ENCODE assay signal across 7 mouse cellular contexts in genomic region chr1:57969327-57970271, GRCm38 (mm10). TPM values are rescaled to one million over a fixed set of nuclear protein-coding genes. Genes with fewer than 3 reads are reported as not detected.
A peak's percentile ranks its signal among the peaks of the same experiment; 100 is the strongest.
DNase-seq lines count a peak whose midpoint lies in the region; ATAC-seq lines count a peak whose summit lies in the region.

No protein-coding gene starts in this region.

- ATAC-seq in embryonic facial prominence, embryonic 11.5 days (replicated peaks; ENCODE audit: insufficient number of reproducible peaks, low FRiP score, low TSS enrichment, low read depth) = peak; percentile 96
- ATAC-seq in limb, embryonic 11.5 days (ENCODE audit: insufficient number of reproducible peaks, low FRiP score, low TSS enrichment, low read depth) = peak; percentile 96
- ATAC-seq in midbrain, embryonic 14.5 days (ENCODE audit: low FRiP score, low TSS enrichment) = peak; percentile 95

- H3K36me3 ChIP-seq in embryonic facial prominence, embryonic 11.5 days (replicated peaks; ENCODE audit: control insufficient read depth, insufficient read depth, low read depth, low read length) = no peaks in the 10 kb centered on the region
- no peaks in the 10 kb centered on the region for H3K36me3 ChIP-seq in limb, embryonic 11.5 days (ENCODE audit: control insufficient read depth, insufficient read depth, low read length)
- peaks cover 12% of the 10 kb centered on the region for H3K36me3 ChIP-seq in midbrain, embryonic 14.5 days (ENCODE audit: control insufficient read depth, insufficient read depth, low read length)

- peak overlapping the region; percentile 77 for H3K4me2 ChIP-seq in embryonic facial prominence, embryonic 11.5 days (ENCODE audit: low read depth, low read length)
- peak overlapping the region; percentile 52 for H3K4me2 ChIP-seq in limb, embryonic 11.5 days (ENCODE audit: low read depth, severe bottlenecking)
- peak overlapping the region; percentile 73 for H3K4me2 ChIP-seq in midbrain, embryonic 14.5 days (ENCODE audit: low read length)

- no peaks in the 10 kb centered on the region for H3K4me1 ChIP-seq in embryonic facial prominence, embryonic 11.5 days (ENCODE audit: control insufficient read depth, insufficient read depth, low read length)
- H3K4me1 ChIP-seq in limb, embryonic 11.5 days (ENCODE audit: control insufficient read depth, insufficient read depth, low read length) = 0 out of 2 replicates have a peak, but pooled peaks cover 4% of the 10 kb centered on the region
- peaks cover 12% of the 10 kb centered on the region; the same call in 1 of the 2 replicates for H3K4me1 ChIP-seq in midbrain, embryonic 14.5 days (ENCODE audit: control insufficient read depth, insufficient read depth, low read length)

- DNase-seq in adrenal gland, postnatal 14 days = peak; percentile 98
- DNase-seq in embryonic facial prominence, embryonic 11.5 days (ENCODE audit: low spot score) = peak; percentile 95
- peak; percentile 99 for DNase-seq in heart, adult 11 months
- peak; percentile 98 for DNase-seq in kidney, adult 18-20 months
- peak; percentile 99 for DNase-seq in limb, embryonic 11.5 days (ENCODE audit: low spot score)
- peak; percentile 97 for DNase-seq in midbrain, embryonic 14.5 days
- DNase-seq in spleen, adult 18-20 months = peak; percentile 86 to 96

- H3K9me3 ChIP-seq in embryonic facial prominence, embryonic 11.5 days (replicated peaks; ENCODE audit: control insufficient read depth, low read length) = no peaks in the 10 kb centered on the region
- H3K9me3 ChIP-seq in limb, embryonic 11.5 days (ENCODE audit: control insufficient read depth, low read length) = no peaks in the 10 kb centered on the region
- H3K9me3 ChIP-seq in midbrain, embryonic 14.5 days (ENCODE audit: control insufficient read depth, low read length) = no peaks in the 10 kb centered on the region

- no peaks in the 10 kb centered on the region for H3K27me3 ChIP-seq in embryonic facial prominence, embryonic 11.5 days (ENCODE audit: control insufficient read depth, insufficient read depth, low read length)
- no peaks in the 10 kb centered on the region for H3K27me3 ChIP-seq in limb, embryonic 11.5 days (ENCODE audit: control insufficient read depth, insufficient read depth, low read length)
- no peaks in the 10 kb centered on the region for H3K27me3 ChIP-seq in midbrain, embryonic 14.5 days (ENCODE audit: control insufficient read depth, insufficient read depth, low read length)

- WGBS in embryonic facial prominence, embryonic 11.5 days = under 1% methylated on average over 65 of the region's 65 CpGs
- under 1% methylated on average over 64 of the region's 65 CpGs for WGBS in limb, embryonic 11.5 days
- under 1% methylated on average over 65 of the region's 65 CpGs for WGBS in midbrain, embryonic 14.5 days

- peak overlapping the region; percentile 93 for H3K9ac ChIP-seq in embryonic facial prominence, embryonic 11.5 days (replicated peaks; ENCODE audit: low read length)
- H3K9ac ChIP-seq in limb, embryonic 11.5 days (ENCODE audit: low read length) = peak overlapping the region; percentile 91
- H3K9ac ChIP-seq in midbrain, embryonic 14.5 days (replicated peaks; ENCODE audit: low read length) = peak overlapping the region; percentile 85

- peak overlapping the region; percentile 79 for H3K4me3 ChIP-seq in embryonic facial prominence, embryonic 11.5 days (ENCODE audit: low read depth, low read length)
- peak overlapping the region; percentile 70 for H3K4me3 ChIP-seq in limb, embryonic 11.5 days (ENCODE audit: low read depth, low read length)
- H3K4me3 ChIP-seq in midbrain, embryonic 14.5 days (replicated peaks; ENCODE audit: low read depth, low read length) = peak overlapping the region; percentile 76

- H3K27ac ChIP-seq in embryonic facial prominence, embryonic 11.5 days (replicated peaks; ENCODE audit: low read depth, low read length) = 0 out of 2 replicates have a peak overlapping the region, but pooled peaks have one; percentile 32
- H3K27ac ChIP-seq in limb, embryonic 11.5 days (replicated peaks; ENCODE audit: low read depth, low read length) = no peak overlapping the region; the same call in 1 of the 2 replicates
- peak overlapping the region; percentile 78 for H3K27ac ChIP-seq in midbrain, embryonic 14.5 days (replicated peaks; ENCODE audit: low read depth, low read length)

RNA-seq across cellular contexts. Expression of gene Sgo2a, which starts 26.2 kb away (rescaled TPM):
- 3.9 and 4.3 TPM in 2 replicates for total RNA-seq in adrenal gland, postnatal 14 days (2021)
- polyA plus RNA-seq in embryonic facial prominence, embryonic 11.5 days (2014; fragmentation: Nextera tagmentation; extraction: Ambion mirVana) = 29.1 and 35.7 TPM in 2 replicates
- polyA plus RNA-seq in limb, embryonic 11.5 days (2014; fragmentation: Nextera tagmentation; extraction: Ambion mirVana) = 28.6 and 28.8 TPM in 2 replicates
- 2.8 and 5.2 TPM in 2 replicates for polyA plus RNA-seq in midbrain, embryonic 14.5 days (2014; fragmentation: Nextera tagmentation; extraction: Ambion mirVana)

RNA-seq across cellular contexts. Expression of gene Kctd18, which starts 49.2 kb away (rescaled TPM):
- total RNA-seq in adrenal gland, postnatal 14 days (2021) = 10.7 and 15.4 TPM in 2 replicates
- polyA plus RNA-seq in embryonic facial prominence, embryonic 11.5 days (2014; fragmentation: Nextera tagmentation; extraction: Ambion mirVana) = 17.4 and 19.6 TPM in 2 replicates
- 15.7 and 20.3 TPM in 2 replicates for polyA plus RNA-seq in limb, embryonic 11.5 days (2014; fragmentation: Nextera tagmentation; extraction: Ambion mirVana)
- polyA plus RNA-seq in midbrain, embryonic 14.5 days (2014; fragmentation: Nextera tagmentation; extraction: Ambion mirVana) = 26.5 and 29.5 TPM in 2 replicates
